Mouse (Mus musculus) bone marrow macrophage, adult 2 months (primary cell): ENCODE results near the gene Cmtm7.

Experiments used
- CTCF ChIP-seq: IDR thresholded peaks from 2 replicates; pipeline ENCODE4 v1.5.1; 2012; ENCODE audit warnings: low read depth, mild to moderate bottlenecking, low read length, moderate library complexity
- POLR2A ChIP-seq: IDR thresholded peaks from 2 replicates; pipeline ENCODE4 v1.6.1; 2012; ENCODE audit warnings: mild to moderate bottlenecking, low read depth, low read length, borderline replicate concordance

DNA sequence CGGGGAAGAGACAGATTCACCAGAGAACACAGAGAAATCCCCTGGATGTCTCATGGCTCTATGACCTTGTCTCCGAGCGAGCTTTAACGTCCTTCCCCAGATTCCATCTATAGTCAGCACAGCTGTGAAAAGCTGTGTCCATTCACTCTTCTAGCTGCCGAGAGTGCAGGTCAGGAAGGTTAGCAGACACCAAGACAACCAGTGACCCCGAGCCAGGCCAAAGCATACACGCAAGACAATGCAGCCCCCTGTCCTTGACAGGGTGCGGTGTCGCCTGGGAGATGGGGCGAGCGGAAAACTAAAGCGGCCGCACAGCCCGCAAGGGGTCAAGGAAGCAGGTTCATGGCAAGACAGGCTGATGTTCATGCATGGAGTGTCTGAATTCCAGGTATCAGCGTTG lies 19.6 kb upstream of the Cmtm7 start:
- TF ChIP-seq POLR2A (no peak), CTCF (no peak)
